Mouse (Mus musculus) natural killer cell, adult 2 months (primary cell): ENCODE data around the gene Ndufs2.

Experiments used
- DNase-seq, 2 experiments: peaks; one replicate each; pipeline ENCODE4 v3.0.0; 2022; ENCODE audit warnings: low spot score in 2 of 2

Gene Ndufs2

DNA sequence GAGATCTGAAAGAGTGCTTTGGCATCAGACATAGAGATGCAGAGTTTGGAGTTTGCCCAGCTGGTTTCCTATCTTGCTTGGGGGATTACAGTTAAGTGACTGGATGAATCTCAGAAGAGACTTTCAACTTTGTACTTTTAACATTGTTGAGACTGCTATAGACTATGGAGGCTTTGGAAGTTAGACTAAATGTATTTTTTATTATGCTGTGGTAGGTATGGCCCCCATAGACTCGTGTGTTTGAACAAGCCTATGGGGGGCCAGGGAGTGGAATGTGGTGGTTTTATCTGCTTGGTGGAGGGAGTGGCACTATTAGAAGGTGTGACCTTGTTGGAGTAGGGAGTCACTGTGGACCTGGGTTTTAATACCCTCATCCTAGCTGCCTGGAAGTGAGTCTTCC, 51.7 kb downstream of the Ndufs2 start:
- no peak for DNase-seq

DNA sequence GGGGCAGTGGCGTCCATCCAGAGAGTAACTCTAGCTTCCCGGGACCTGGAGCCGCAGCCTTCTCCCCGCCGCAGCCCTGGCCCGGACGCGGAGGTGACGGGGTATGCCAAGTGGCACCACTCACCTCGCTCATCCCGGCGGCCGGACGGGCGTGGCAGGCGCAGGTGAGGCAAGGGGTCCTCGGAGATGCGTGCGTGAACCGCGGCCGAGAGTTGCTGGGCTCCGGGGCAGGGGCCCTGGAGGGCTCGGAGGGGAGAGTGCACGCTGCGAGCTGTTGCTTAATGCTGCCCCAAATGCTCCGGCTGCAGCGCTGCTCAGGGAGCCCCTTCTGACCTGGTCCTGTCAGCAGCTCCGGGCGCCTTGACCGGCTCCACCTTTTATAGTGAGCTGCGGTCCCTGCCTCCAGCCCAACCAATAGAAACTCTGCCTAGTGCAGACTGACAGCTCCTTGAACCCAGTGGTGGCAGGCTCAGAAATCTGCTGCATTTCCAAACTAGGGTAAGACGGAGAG, 55.2 kb downstream of the Ndufs2 start, which contains the start of gene Pcp4l1:
Pcp4l1 (minus strand) TSS at position 382 of the 511 bp plus-strand sequence.
- peak in 1 of 2 experiments; percentile 12 for DNase-seq

DNA sequence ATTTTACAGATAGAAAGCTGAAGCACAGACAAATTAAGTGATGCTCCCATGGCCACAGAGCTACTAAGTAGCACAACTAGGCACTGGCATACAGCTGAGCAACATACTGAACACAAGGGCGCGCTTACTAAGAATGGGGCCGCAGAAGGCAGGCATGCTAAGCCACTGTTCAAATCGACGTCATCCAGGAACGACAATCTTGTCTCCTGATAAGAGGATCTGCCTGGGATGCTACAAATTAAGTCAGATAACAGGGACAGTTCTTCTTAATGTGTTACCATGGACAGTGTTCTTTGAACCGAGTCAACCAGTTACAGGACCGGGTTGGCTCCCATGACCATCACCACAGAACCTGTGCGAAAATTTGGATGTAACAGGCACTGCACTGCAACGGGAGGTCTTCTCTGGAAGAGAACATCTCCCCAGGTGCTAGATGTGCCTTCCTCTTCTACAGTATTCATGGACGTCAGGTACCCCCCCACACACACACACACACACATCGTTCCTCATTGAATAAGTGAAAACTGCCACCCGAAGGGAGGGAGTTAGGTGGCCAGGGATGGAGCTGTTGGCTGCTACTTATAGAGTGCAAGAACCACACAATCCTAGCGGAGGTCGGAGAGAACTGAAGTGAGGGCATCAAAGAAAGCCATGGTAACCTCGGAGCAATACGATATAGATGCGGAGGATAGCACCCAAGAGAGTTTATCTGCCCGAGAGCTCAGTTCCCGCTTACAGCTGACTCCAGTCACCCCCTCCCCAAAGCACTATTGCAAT, 56.0 kb downstream of the Ndufs2 start:
- no peak for DNase-seq

DNA sequence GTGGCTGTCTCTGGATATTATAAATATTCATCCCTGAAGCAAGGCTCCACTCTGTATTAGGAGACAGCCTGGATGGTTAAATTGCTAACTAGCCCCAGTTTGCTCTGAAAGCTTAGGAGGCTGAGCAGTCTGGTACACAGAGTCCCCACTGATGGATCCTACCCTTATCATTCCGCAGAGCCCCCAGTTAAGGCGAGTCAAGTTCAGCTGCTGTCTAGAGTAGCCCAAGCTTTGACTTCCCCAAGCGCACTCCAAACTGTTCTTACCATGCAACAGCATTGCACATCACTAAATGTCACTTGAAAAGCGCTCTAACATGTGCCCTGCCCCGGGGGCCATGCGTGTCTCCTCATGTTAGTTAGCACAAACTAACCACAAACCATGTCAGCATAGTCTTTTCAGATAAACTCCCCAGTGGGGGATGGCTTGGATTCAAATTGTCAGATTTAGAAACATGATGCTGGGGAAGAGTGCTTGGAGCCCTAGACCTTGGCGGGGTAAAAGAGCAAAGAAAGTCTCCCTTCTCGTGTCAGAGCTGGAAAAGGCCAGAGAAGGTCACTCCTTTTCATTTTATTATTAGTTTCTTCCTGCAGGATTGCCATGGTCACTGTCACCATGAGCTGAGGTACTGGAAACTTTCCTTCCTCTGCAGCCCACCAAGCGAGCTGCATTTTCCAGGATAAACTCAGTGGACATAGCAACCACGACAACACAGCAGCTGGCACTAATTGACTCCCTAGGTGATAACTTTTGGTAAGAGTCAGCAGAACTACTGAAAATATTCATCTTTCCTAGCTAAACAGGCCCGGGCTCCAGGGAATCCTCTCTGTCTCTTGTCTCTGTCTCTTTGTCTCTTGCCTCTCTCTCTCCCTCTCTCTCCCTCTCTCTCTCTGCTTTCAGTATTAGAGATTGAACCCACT, 57.0 kb downstream of the Ndufs2 start:
- no peak for DNase-seq

DNA sequence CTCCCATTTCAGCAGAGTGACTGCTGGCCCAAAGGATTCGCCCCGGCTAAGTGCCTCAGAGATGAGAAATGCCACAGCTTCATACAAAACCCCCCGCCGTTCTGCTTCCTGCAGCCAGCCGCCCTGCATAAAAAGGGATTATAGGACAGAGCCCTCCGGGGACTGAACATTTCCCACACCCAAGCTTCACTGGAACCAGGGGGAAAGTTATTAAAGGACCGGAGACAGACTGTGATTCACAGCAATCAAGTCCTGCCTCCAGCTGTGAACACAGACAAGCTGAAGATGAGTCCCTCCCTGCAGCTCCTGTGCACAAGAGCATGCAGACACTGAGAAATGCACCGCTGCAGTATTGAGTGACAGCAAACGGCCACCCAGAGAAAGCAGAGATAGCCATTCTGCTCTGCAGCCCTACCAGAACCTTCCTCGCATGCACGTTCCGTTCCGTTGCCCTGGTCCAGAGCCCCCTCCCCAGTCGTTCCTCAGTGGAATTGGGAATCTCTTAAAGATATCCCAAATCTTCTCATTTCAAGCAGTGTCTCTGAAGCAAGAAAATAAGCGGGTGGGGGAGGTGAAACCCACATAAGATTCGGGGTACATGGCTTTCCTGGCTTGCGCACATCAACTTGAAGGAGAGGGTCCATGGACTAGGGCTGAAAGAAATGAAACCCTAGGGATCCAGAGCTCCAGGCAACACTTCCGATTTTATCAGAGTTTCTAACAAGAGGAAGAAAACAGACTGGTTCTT, 57.9 kb downstream of the Ndufs2 start:
- DNase-seq, result no peak

DNA sequence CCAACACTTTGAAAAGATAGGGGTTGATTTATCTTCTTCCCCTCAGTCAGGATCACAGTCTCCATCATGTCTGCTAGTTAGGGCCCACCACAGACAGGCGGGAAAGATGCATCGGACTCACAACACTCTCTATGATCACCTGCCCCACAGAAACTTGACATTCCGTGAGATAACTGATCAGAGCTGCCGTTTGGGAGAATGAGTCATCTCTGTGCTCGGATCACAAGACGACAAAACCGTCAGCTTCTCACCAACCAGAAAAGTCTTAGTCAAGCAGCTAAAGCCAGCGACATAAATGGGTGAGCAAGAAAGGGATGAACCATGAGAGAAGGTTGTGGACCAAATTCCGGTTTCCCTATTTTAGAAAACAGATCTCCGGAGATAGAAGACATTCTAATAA, 58.9 kb downstream of the Ndufs2 start:
- no peak for DNase-seq

DNA sequence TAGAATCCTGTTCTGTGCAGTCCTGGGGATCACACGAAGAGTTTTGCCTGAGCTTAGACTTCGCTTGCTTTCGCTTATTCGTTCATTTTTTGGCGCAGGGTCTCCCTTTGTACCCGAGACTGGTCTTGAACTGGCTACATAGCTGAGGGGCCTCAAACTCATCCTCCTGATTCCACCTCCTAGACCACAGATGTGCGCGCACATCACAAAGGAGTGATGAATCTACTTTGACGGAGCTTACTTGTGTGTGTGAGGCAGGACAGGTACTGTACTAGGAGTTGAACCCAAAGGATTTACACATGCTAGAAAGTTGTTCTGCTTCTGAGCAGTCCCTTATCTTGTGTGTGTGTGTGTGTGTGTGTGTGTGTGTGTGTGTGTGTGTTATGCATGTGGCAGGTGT, 60.4 kb downstream of the Ndufs2 start:
- no peak for DNase-seq

DNA sequence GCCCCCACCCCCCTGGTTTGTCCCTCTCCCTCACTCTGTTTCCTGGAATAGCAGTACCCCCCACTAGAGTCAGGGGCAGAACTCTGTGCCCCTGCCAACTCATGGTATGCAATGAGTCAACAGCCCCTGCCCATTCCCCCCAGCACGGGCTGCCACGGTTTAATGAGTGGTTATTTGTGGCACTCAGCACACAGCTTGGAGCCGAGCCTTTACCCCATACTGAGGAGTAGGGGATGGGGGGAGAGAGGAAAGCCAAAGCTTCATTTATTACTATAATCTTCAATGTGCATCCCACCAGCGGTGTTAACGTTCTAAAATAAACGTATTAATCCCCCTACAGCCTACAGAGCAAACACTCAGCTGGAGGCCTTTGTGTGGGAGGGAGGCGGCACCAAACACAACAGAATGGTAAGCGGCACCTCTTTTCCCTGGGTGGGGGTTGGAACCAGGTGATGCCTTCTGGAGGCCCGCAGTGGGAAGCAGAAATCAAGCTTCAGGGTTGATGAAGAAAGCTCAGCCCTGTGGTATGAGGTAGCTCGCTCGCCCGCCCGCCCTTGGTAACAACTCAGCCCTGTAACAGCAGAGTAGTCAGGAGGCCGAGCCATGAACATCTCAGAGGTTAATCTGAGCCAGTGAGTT, 61.6 kb downstream of the Ndufs2 start:
- no peak for DNase-seq

DNA sequence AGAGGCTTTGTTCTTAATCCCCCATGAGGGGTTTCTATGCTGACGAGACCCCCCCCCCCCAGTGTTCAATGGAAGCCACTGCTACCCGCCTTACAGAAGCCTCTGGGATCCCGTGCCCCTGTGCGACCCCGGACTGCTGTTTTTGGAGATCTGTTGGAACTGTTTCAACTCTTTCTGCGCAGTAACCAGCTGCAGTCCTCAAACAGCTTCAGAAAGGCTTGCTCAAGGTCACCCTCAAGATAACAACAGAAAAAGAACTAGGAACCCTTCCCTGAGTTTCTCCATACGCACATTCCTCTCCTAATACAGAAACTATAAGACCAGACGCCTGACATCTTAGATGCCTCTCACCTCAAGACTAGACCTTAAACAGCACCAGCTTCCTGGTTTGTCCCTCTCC, 62.1 kb downstream of the Ndufs2 start:
- DNase-seq, result no peak

DNA sequence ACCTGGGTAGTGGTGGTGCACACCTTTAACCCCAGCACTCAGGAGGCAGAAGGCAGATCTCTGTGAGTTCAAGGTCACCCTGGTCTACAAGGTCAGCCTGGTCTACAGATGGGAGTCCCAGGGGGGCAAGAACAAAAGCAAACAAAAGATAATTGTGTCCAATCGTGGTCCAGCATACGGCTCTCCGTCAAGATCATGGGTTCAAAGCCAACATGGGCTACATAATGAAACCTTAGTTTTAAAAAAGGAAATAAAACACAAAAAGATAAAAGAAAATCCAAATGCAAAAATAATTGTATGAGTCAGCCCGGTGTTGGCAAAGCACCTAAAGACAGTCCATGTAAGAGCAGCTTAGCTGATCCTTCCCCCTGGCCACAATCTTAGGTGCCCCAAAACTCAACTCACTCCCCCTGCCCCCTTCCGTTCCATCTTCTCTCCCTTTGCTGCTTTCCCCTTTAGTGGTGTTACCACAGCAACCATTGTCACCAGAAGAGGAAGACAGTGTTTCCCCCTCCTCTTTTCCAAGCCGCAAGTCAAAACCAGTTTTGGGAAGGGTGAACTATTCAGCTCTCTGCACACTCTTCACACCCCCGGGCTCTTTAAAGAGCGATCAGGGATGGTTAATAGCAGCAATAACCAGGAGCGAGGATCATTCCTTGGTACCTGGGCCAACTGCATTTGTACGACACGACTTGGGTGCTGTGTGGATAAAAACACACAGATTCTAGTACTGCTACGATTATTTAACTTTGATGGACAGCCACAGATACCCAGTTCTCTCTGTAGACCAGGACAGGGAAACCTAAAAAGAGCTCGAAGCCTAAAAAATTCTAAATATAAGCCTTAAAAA, 63.1 kb downstream of the Ndufs2 start:
- no peak for DNase-seq

DNA sequence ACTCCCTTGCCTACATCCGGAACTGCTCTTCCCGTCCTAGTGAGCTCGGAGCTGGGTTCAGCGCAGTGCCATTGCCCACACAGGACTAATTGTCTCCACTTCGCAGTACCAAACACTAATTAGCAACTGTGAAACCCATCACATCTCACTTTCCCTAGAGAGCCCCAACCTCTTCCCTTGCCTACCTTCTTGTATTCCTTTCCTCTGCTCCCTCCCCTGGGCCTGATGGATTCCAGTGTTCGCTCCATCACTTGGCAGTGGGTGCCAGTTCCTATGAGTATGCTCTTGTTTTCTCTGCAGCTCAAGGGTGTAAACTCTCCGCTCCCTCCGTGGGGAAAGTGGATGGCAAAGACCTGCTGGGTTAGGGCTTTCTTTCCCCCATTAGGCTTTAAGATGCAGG, 65.5 kb downstream of the Ndufs2 start:
- no peak for DNase-seq
